Mouse (Mus musculus) spleen, adult 2 months (tissue): ENCODE results near the gene Pus7l.

Experiments
- CTCF ChIP-seq: fragments of 200-500 bp; IDR thresholded peaks from 2 replicates; pipeline ENCODE4 v1.5.1; 2011; ENCODE audit warnings: mild to moderate bottlenecking, inconsistent platforms; ENCODE audit not compliant: insufficient read depth, insufficient read length, insufficient replicate concordance; ENCODE audit errors: extremely low read depth
- POLR2A ChIP-seq: fragments of 200-500 bp; IDR thresholded peaks from 2 replicates; pipeline ENCODE4 v1.6.1; 2011; ENCODE audit warnings: low read depth, low read length, inconsistent platforms

- TF ChIP-seq POLR2A (no peak), CTCF (no peak)
These were observed 66.1 kb downstream of the Pus7l start for GRCm38 (mm10) chr15:94477287-94477686.
